Mouse (Mus musculus) embryonic facial prominence, embryonic 12.5 days (tissue): ENCODE measurements at regions not wholly inside any gene's neighbourhood (a gene's known extent, or its start where the extent isn't known, plus 50 kb on each side); places are given as distances from the start of the nearest gene placed in this dataset.

ENCODE experiments used
- ATAC-seq: fragments of 200-750 bp; cut with Nextera tagmentation; 2 replicates; pipeline ENCODE4 v1.8.0; 2017; ENCODE audit not compliant: insufficient number of reproducible peaks, insufficient read depth, low FRiP score, low TSS enrichment
- H3K27ac ChIP-seq: fragments of 300-500 bp; sonication (generic); 2 replicates; pipeline ENCODE4 v1.5.1; 2016; ENCODE audit warnings: mild to moderate bottlenecking
- H3K27me3 ChIP-seq: fragments of 300-500 bp; sonication (generic); 2 replicates; pipeline ENCODE4 v1.6.1; 2016; ENCODE audit warnings: mild to moderate bottlenecking, moderate library complexity
- H3K36me3 ChIP-seq: fragments of 300-500 bp; sonication (generic); 2 replicates; pipeline ENCODE4 v1.6.1; 2016; ENCODE audit warnings: mild to moderate bottlenecking
- H3K4me1 ChIP-seq: fragments of 300-500 bp; sonication (generic); 2 replicates; pipeline ENCODE4 v1.6.1; 2016
- H3K4me2 ChIP-seq: fragments of 300-500 bp; sonication (generic); replicated peaks from 2 replicates; pipeline ENCODE4 v1.6.1; 2016; ENCODE audit warnings: mild to moderate bottlenecking, moderate library complexity
- H3K4me3 ChIP-seq: fragments of 300-500 bp; sonication (generic); 2 replicates; pipeline ENCODE4 v1.5.1; 2016; ENCODE audit warnings: mild to moderate bottlenecking
- H3K9ac ChIP-seq: fragments of 300-500 bp; sonication (generic); 2 replicates; pipeline ENCODE4 v1.6.1; 2016; ENCODE audit warnings: mild to moderate bottlenecking, moderate library complexity
- H3K9me3 ChIP-seq: fragments of 300-500 bp; sonication (generic); 2 replicates; pipeline ENCODE4 v1.6.1; 2016; ENCODE audit warnings: mild to moderate bottlenecking, moderate library complexity
- WGBS: fragments of 180-500 bp; shearing (Covaris S2); methylation state at CpG from one replicate; pipeline ENCODE4 v1.1.7; 2016; 5-methylcytosine and 5-hydroxymethylcytosine counted together

DNA sequence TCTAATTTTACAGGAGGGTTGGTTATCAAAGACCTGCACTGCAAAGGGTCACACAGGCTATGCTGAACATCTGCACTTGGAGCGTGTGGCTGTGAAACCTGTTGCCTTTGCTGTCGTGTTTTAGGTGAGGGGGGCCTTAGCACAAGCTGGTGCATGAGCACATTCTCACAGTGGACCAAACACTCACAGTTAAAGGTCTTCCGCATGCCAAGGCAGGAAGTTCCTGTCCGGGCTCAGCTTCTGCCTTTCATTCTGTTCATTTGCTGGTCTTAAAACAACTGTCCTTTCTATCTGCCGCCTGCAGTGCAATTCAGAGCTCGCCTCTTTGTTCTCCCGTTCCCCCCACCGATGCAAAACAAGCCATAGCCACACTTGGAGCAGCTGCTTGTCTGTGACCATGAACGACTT lies 402.8 kb downstream of the Efnb2 start:
- H3K4me3 ChIP-seq: no peak overlapping the region
- 0 out of 2 replicates have a peak overlapping the region, but pooled peaks have one; percentile 19 for H3K4me2 ChIP-seq
- ATAC-seq: no peak
- H3K27ac ChIP-seq: peak overlapping the region; percentile 43; the same call in 1 of the 2 replicates
- 7% methylated on average over 9 of the region's 9 CpGs for WGBS
- H3K27me3 ChIP-seq: no peaks in the 10 kb centered on the region
- H3K9ac ChIP-seq: no peak overlapping the region
- peaks cover 11% of the 10 kb centered on the region for H3K4me1 ChIP-seq
- no peaks in the 10 kb centered on the region for H3K36me3 ChIP-seq
- no peaks in the 10 kb centered on the region for H3K9me3 ChIP-seq

DNA sequence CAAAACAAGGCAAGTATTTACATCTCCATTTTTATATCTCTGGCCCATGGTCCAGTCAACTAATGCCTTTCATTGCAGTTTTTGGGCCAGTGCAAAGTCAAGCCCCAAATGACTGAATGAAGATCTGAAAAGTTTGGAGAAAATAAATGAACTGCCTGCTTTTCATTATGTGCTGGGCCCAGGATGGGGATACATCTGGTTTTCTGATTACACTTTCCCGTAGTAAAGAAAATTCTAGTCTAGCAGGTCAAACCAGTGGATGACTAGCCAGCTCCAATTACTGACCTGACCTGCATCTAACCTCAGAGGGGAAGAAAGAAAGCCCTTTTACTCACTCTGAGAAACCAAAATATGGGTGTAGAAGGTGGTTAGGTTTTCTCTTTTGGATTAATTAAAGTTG lies 404.7 kb downstream of the Efnb2 start:
- Histone ChIP-seq H3K4me2 (no peak overlapping the region), H3K9me3 (no peaks in the 10 kb centered on the region), H3K36me3 (no peaks in the 10 kb centered on the region), H3K4me3 (no peak overlapping the region), H3K4me1 (peaks cover 11% of the 10 kb centered on the region), H3K9ac (no peak overlapping the region), H3K27me3 (no peaks in the 10 kb centered on the region), H3K27ac (no peak overlapping the region)
- ATAC-seq: no peak
- WGBS: 5% methylated on average over 1 of the region's 1 CpGs

DNA sequence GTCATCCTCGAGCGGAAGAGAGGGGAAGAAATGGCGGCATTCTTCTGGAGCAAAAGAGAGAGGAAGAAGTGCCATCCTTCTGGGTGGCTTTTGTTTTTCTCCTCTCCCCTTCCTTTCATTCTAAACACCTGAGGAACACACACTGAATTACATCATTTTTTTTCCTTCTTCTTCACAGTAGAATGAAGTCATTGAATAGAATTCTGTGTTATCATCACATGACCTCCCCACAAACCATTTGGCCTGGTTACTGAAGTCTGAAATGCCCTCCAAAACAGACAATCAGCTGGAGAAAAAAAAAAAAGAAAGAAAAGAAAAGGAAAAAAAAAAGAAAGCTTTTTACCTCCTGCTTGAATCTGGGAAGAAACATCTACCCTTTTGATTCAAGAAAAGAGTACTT lies 406.6 kb downstream of the Efnb2 start:
- ATAC-seq: no peak
- WGBS: 89% methylated on average over 3 of the region's 3 CpGs
- H3K9me3 ChIP-seq: no peaks in the 10 kb centered on the region
- no peak overlapping the region for H3K4me3 ChIP-seq
- H3K27me3 ChIP-seq: no peaks in the 10 kb centered on the region
- no peak overlapping the region for H3K27ac ChIP-seq
- H3K4me1 ChIP-seq: peaks cover 11% of the 10 kb centered on the region
- H3K36me3 ChIP-seq: no peaks in the 10 kb centered on the region
- H3K4me2 ChIP-seq: no peak overlapping the region
- H3K9ac ChIP-seq: no peak overlapping the region

DNA sequence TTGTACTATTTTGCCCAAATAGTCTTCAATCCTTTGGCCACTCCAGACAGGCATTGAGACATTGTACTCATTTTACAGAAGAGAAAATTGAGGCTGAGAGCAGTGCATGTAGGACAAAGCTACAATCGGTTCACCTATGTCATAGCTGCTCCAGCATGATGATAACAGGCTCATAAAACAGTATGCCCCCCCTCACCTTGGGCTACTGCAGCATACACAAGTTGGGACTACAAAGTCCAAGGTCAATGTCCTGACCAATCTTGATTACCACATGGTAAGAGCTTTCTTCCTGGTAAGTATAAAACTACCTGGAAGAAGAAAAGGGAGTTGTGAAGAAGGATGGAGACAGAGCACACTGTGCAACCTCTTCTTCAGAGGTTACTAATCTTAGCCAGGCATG lies 416.4 kb downstream of the Efnb2 start:
- Histone ChIP-seq H3K4me2 (no peak overlapping the region), H3K27me3 (no peaks in the 10 kb centered on the region), H3K27ac (no peak overlapping the region), H3K9me3 (no peaks in the 10 kb centered on the region), H3K36me3 (no peaks in the 10 kb centered on the region), H3K4me3 (no peak overlapping the region), H3K4me1 (peaks cover 19% of the 10 kb centered on the region), H3K9ac (no peak overlapping the region)
- ATAC-seq: no peak
- 94% methylated on average over 1 of the region's 1 CpGs for WGBS

DNA sequence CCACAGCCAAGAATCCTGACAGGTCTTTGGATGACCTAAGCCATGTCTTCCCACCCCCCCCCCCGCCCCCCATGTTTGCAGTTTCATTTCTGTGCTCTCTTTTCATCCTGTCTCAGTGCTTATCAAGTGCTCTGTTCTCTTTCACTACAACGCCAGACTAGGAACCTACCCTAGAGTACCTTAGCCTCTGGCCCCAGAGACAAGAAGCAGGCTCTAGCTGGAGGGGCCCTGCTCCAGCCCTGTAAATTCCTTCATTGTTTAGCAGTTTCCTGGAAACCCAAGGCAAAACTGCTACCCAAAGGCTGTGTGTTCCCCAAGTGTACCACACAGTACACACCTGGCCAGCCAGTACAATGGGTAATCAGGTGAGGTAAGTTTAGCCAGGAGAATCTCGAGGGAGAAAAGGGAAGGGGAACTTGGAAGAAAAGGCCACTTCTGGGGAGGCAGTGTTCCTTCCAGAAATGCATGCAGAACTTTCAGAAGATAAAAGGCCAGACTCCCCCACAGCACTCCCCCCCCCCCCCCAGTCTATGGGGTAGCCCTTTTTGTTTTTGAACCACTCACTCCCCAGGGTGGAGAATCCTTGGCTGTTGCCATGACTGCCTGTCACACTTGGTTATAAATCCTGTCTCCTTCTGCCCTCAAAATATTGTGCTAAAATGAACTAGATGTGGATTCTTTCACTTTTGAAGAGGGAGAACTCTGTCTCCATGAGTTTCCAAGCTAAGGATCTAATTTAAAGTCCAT lies 419.1 kb downstream of the Efnb2 start:
- H3K9me3 ChIP-seq: no peaks in the 10 kb centered on the region
- ATAC-seq: 0 out of 2 replicates have a peak, but pooled peaks have one; percentile 54
- H3K4me1 ChIP-seq: peaks cover 20% of the 10 kb centered on the region
- no peak overlapping the region for H3K9ac ChIP-seq
- H3K27ac ChIP-seq: no peak overlapping the region
- no peak overlapping the region for H3K4me2 ChIP-seq
- H3K4me3 ChIP-seq: no peak overlapping the region
- WGBS: 27% methylated on average over 3 of the region's 3 CpGs
- no peaks in the 10 kb centered on the region for H3K27me3 ChIP-seq
- H3K36me3 ChIP-seq: no peaks in the 10 kb centered on the region

DNA sequence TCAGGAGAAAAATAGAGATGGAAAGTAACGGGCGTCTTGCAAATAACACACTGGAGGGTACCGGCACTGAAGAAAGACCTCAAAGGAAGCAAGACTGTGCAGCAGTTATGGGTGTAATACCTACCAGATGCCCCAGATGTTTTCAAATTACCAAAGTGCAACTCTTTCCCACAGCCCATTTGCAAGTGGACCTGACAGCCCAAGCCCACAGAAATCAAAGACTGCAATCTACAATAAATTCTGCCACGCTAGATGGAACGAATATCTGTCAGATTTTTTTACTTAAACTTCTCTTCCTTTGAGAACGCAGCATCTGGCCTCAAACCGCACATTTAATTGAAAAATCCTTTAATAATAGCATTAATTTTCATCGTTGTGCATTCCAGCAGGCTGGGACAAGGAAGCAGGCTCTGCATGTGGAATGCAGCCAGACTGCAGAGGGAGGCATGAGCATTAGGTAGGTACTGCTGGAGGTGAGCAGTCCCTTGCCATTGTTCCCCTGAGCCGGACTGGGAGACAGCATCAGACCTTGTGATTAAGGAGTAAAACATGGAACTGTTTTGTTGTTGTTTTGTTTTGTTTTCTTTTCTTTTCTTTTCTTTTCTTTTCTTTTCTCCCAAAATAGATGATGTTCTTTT lies 419.9 kb downstream of the Efnb2 start:
- Histone ChIP-seq H3K27me3 (no peaks in the 10 kb centered on the region), H3K4me2 (no peak overlapping the region), H3K9ac (no peak overlapping the region), H3K27ac (no peak overlapping the region), H3K4me3 (no peak overlapping the region), H3K4me1 (peaks cover 20% of the 10 kb centered on the region), H3K9me3 (no peaks in the 10 kb centered on the region), H3K36me3 (no peaks in the 10 kb centered on the region)
- WGBS: 20% methylated on average over 9 of the region's 9 CpGs
- peak; percentile 75; the same call in 1 of the 2 replicates for ATAC-seq

DNA sequence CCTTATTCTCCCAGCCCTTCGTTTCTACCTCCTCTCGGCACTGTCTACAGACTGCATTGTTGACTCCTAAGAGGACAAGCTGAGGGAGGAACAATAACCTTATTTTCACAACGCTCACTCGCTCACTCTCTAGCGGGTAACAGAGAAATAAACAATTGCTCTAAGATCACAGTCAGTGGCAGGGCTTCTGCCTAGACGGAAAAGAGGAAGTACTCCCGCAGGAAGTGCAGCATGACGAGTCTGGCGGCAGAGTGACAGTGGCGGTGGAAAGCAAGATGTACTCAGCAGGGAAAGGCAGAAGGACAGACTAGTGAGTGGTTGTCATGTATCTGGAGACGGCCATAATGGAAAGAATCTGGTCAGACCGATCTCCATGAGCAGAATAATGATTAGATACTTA lies 421.6 kb downstream of the Efnb2 start:
- ATAC-seq: no peak
- Histone ChIP-seq H3K4me3 (no peak overlapping the region), H3K4me1 (peaks cover 20% of the 10 kb centered on the region), H3K27ac (no peak overlapping the region), H3K27me3 (no peaks in the 10 kb centered on the region), H3K9ac (no peak overlapping the region), H3K36me3 (no peaks in the 10 kb centered on the region), H3K4me2 (no peak overlapping the region; the same call in 1 of the 2 replicates), H3K9me3 (no peaks in the 10 kb centered on the region)
- 53% methylated on average over 12 of the region's 12 CpGs for WGBS

DNA sequence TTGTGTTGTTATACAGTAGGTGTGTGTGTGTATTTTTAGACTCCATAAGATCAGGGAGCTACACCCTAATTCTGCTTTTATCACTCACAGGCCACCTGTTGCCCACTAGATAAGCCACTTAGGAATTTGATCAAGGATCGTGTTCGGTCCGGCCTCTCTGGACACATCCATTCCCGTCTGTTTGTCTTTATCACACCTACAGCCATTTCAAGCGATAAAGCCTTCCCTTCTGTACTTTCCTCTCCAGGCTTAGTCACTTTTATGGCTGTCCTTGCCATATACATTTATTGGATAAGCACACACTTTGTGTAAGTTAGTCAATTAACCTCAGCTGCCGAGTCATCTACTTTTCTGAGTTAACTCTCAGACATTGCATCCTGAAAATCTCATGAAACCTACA lies 423.0 kb downstream of the Efnb2 start:
- Histone ChIP-seq H3K9ac (no peak overlapping the region), H3K27ac (no peak overlapping the region), H3K36me3 (no peaks in the 10 kb centered on the region), H3K4me2 (no peak overlapping the region), H3K4me3 (no peak overlapping the region), H3K27me3 (no peaks in the 10 kb centered on the region), H3K9me3 (no peaks in the 10 kb centered on the region), H3K4me1 (peaks cover 20% of the 10 kb centered on the region)
- 88% methylated on average over 6 of the region's 6 CpGs for WGBS
- ATAC-seq: no peak

DNA sequence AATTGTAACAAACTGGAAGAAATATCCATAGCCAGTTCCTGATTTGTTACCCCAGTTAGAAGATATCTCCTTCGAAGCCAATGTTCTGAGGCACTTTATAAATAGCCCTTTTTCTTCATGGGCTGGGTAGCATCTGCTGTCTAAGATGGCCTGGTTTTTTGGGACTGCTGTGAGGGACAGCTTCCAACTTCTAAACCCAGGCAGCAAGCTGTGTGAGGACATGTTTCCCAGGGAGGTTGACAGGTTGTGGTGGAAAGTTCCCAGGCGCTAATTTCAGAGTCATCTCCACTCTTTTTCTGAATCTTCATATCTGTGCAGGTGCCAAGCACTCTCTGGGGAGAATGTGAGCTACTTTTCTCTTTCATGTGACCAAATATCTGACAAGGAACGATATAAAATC lies 427.4 kb downstream of the Efnb2 start:
- H3K36me3 ChIP-seq: no peaks in the 10 kb centered on the region
- H3K4me3 ChIP-seq: no peak overlapping the region
- no peaks in the 10 kb centered on the region for H3K4me1 ChIP-seq
- H3K9me3 ChIP-seq: no peaks in the 10 kb centered on the region
- H3K9ac ChIP-seq: no peak overlapping the region
- no peaks in the 10 kb centered on the region for H3K27me3 ChIP-seq
- no peak overlapping the region for H3K27ac ChIP-seq
- WGBS: 87% methylated on average over 3 of the region's 3 CpGs
- H3K4me2 ChIP-seq: no peak overlapping the region
- ATAC-seq: no peak

DNA sequence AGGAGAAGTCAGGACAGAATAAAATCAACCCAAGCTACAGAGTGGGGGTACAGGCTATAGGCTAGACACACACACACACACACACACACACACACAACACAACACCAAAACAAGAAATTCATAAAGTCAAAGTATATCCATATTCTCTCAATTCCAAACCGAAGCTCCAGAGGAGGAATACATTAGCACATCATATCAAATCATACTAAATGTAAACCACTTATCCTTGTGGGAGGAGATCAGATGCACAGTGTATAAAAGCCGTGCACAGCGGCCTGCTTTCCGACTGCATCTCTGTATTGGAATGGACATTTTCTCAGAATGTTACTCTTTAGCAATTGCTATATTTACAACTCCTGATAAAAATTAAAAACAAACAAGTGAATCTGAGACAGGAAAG lies 427.9 kb downstream of the Efnb2 start:
- H3K27ac ChIP-seq: no peak overlapping the region
- H3K9ac ChIP-seq: no peak overlapping the region
- no peaks in the 10 kb centered on the region for H3K27me3 ChIP-seq
- H3K4me2 ChIP-seq: no peak overlapping the region
- H3K4me1 ChIP-seq: no peaks in the 10 kb centered on the region
- WGBS: 81% methylated on average over 4 of the region's 4 CpGs
- H3K36me3 ChIP-seq: no peaks in the 10 kb centered on the region
- no peak for ATAC-seq
- H3K4me3 ChIP-seq: no peak overlapping the region
- H3K9me3 ChIP-seq: no peaks in the 10 kb centered on the region

DNA sequence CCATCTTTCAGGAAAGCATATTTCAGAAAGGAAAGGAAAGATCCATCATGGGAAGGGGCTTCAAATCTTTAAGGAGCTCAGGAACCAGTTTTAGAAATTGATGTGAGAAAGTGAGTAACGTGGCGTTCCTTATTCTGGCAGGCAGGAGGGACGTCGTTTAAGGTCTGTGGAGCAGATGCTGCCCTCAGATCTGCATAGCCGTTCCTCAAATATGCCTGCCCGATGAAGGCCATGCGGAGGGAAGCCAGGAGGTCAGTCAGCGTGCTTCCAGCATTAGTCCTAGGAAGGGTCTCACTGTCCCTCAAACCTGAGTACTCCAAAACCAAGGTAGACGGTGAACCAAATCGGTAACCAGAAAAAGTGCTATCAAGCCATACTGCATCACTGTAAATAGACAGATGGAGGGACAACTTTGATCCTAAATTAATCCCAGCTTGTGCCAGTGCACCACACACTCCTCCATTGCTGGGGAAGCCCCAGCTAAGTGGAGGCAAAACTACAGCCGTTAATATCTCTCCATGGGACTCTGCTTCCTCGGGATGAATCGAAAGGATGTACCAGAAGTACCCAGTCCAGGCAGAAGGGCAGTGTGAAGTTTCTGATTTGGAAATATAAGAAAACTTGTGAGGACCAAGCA lies 428.9 kb downstream of the Efnb2 start:
- 60% methylated on average over 13 of the region's 13 CpGs for WGBS
- H3K9ac ChIP-seq: no peak overlapping the region
- ATAC-seq: no peak
- no peak overlapping the region for H3K4me2 ChIP-seq
- H3K36me3 ChIP-seq: no peaks in the 10 kb centered on the region
- H3K4me1 ChIP-seq: no peaks in the 10 kb centered on the region
- no peak overlapping the region for H3K4me3 ChIP-seq
- no peaks in the 10 kb centered on the region for H3K9me3 ChIP-seq
- no peaks in the 10 kb centered on the region for H3K27me3 ChIP-seq
- H3K27ac ChIP-seq: no peak overlapping the region
